Comparison of ENCODE assay signal across 13 mouse cellular contexts in genomic region chr5:24986204-24986940, GRCm38 (mm10).
DNase-seq lines count a peak whose midpoint lies in the region; ATAC-seq and TF ChIP-seq lines count a peak whose summit lies in the region.
"Had no signal": no experiment of that assay in that cellular context is flagged by ENCODE, and none has a peak within 500 bp of the region (broad histone marks: within the 10 kb centered on the region; RNA-seq: fewer than 3 reads in every experiment).

No protein-coding gene starts in this region.

- H3K9me3 ChIP-seq in hindbrain, embryonic 12.5 days (replicated peaks): no peaks in the 10 kb centered on the region
- no peaks in the 10 kb centered on the region for H3K9me3 ChIP-seq in hindbrain, embryonic 11.5 days (ENCODE audit: control insufficient read depth, low read length)
- no peaks in the 10 kb centered on the region for H3K9me3 ChIP-seq in hindbrain, postnatal 0 days (ENCODE audit: low read length)
- H3K9me3 ChIP-seq: stomach, embryonic 15.5 days had no signal

- WGBS in cerebellum, adult 2 months: 17% methylated on average over 9 of the region's 9 CpGs
- WGBS in hindbrain, embryonic 12.5 days: 58% methylated on average over 9 of the region's 9 CpGs
- 60% methylated on average over 9 of the region's 9 CpGs for WGBS in hindbrain, embryonic 11.5 days
- 39% methylated on average over 9 of the region's 9 CpGs for WGBS in hindbrain, postnatal 0 days

- peaks cover 55% of the 10 kb centered on the region for H3K4me1 ChIP-seq in cerebellum, adult 2 months (ENCODE audit: control insufficient read depth, insufficient read depth, low read length)
- peaks cover 15% of the 10 kb centered on the region for H3K4me1 ChIP-seq in hindbrain, embryonic 12.5 days
- H3K4me1 ChIP-seq in hindbrain, embryonic 11.5 days (replicated peaks; ENCODE audit: control insufficient read depth, insufficient read depth, low read length): no peaks in the 10 kb centered on the region; the same call in 1 of the 2 replicates
- peaks cover 28% of the 10 kb centered on the region for H3K4me1 ChIP-seq in hindbrain, postnatal 0 days (ENCODE audit: insufficient read depth, low read length)

- peak; percentile 50 to 57 for DNase-seq in cerebellum, adult 2 months
- no peak for DNase-seq in hindbrain, embryonic 11.5 days (ENCODE audit: low spot score)
- DNase-seq in cerebellum, adult 9-10 months: peak; percentile 50
- DNase-seq in hindbrain, postnatal 0 days (ENCODE audit: low spot score): no peak
- no peak for DNase-seq in ovary, adult 18-20 months (ENCODE audit: low spot score)
- no peak for DNase-seq in gastrocnemius, postnatal 36 days
- DNase-seq: adrenal gland, adult 8-10 months; gastrocnemius, postnatal 10 days; kidney, postnatal 36 days; liver, postnatal 0 days had no signal

- peak overlapping the region; percentile 99 for H3K27ac ChIP-seq in cerebellum, adult 2 months (ENCODE audit: insufficient read depth, low read length)
- H3K27ac ChIP-seq in hindbrain, embryonic 12.5 days: peak overlapping the region; percentile 77
- no peak overlapping the region for H3K27ac ChIP-seq in hindbrain, embryonic 11.5 days (ENCODE audit: low read depth, low read length)
- H3K27ac ChIP-seq in hindbrain, postnatal 0 days: peak overlapping the region; percentile 88

- intact Hi-C loops in gastrocnemius, postnatal 36 days (cut with DNase I): no loop called here

- H3K36me3 ChIP-seq in hindbrain, embryonic 12.5 days: no peaks in the 10 kb centered on the region
- H3K36me3 ChIP-seq in hindbrain, embryonic 11.5 days (ENCODE audit: control insufficient read depth, insufficient read depth, low read length): no peaks in the 10 kb centered on the region
- H3K36me3 ChIP-seq in hindbrain, postnatal 0 days (ENCODE audit: insufficient read depth, low read length): no peaks in the 10 kb centered on the region
- H3K36me3 ChIP-seq: stomach, embryonic 15.5 days had no signal

- no peak overlapping the region for H3K9ac ChIP-seq in hindbrain, embryonic 12.5 days
- H3K9ac ChIP-seq in hindbrain, embryonic 11.5 days (ENCODE audit: low read depth, low read length): no peak overlapping the region
- H3K9ac ChIP-seq in hindbrain, postnatal 0 days (replicated peaks; ENCODE audit: low read length): peak overlapping the region; percentile 44; the same call in 1 of the 2 replicates
- H3K9ac ChIP-seq: liver, postnatal 0 days; stomach, embryonic 15.5 days had no signal

- TF ChIP-seq POLR2A in cerebellum, adult 2 months (IDR thresholded peaks at IDR 0.05; ENCODE audit: borderline replicate concordance, insufficient read depth, low read length): no peak

- H3K27me3 ChIP-seq in cerebellum, adult 2 months (ENCODE audit: control insufficient read depth, insufficient read depth, low read length): no peaks in the 10 kb centered on the region
- H3K27me3 ChIP-seq in hindbrain, embryonic 12.5 days: no peaks in the 10 kb centered on the region
- H3K27me3 ChIP-seq in hindbrain, embryonic 11.5 days (ENCODE audit: control insufficient read depth, insufficient read depth, low read length): no peaks in the 10 kb centered on the region
- H3K27me3 ChIP-seq in hindbrain, postnatal 0 days (ENCODE audit: insufficient read depth, low read length): no peaks in the 10 kb centered on the region
- H3K27me3 ChIP-seq: stomach, embryonic 15.5 days had no signal

- peak overlapping the region; percentile 56 for H3K4me3 ChIP-seq in cerebellum, adult 2 months (replicated peaks; ENCODE audit: insufficient read depth, low read depth, low read length)
- no peak overlapping the region for H3K4me3 ChIP-seq in hindbrain, embryonic 12.5 days
- H3K4me3 ChIP-seq in hindbrain, embryonic 11.5 days (ENCODE audit: low read depth, low read length): no peak overlapping the region
- peak overlapping the region; percentile 19 for H3K4me3 ChIP-seq in hindbrain, postnatal 0 days (ENCODE audit: low read length)
- H3K4me3 ChIP-seq: stomach, embryonic 15.5 days had no signal

- no peak for ATAC-seq in cerebellum, adult (ENCODE audit: insufficient number of reproducible peaks, low FRiP score, low TSS enrichment)
- ATAC-seq in hindbrain, embryonic 12.5 days (ENCODE audit: low FRiP score): no peak
- ATAC-seq in hindbrain, embryonic 11.5 days (ENCODE audit: low FRiP score): no peak
- ATAC-seq in hindbrain, postnatal 0 days: 0 out of 2 replicates have a peak, but pooled peaks have one; percentile 10
- ATAC-seq: liver, postnatal 0 days had no signal

- 0 out of 2 replicates have a peak, but pooled peaks have one; percentile 2 for TF ChIP-seq CTCF in cerebellum, adult 2 months (IDR thresholded peaks at IDR 0.05; ENCODE audit: borderline replicate concordance, insufficient read depth, low read depth, low read length)
- TF ChIP-seq CTCF in hindbrain, postnatal 0 days (IDR thresholded peaks at IDR 0.05; ENCODE audit: low read depth): peak; percentile 40

- peak overlapping the region; percentile 21 for H3K4me2 ChIP-seq in hindbrain, embryonic 12.5 days (replicated peaks)
- no peak overlapping the region for H3K4me2 ChIP-seq in hindbrain, embryonic 11.5 days (replicated peaks; ENCODE audit: low read depth, low read length)
- H3K4me2 ChIP-seq in hindbrain, postnatal 0 days (ENCODE audit: low read depth, low read length): peak overlapping the region; percentile 44

Comparison
In these comparisons a context has a peak if more than half of its experiments do, and no peak if none do; other contexts are left out.
1. H3K4me3 ChIP-seq: peak in cerebellum, adult 2 months (single experiment) and hindbrain, postnatal 0 days (single experiment); none in hindbrain, embryonic 12.5 days (single experiment) and hindbrain, embryonic 11.5 days (single experiment).
2. DNase-seq: peak in cerebellum, adult 2 months (2 of 2) and cerebellum, adult 9-10 months (single experiment); none in hindbrain, embryonic 11.5 days (single experiment), hindbrain, postnatal 0 days (single experiment), ovary, adult 18-20 months (single experiment) and gastrocnemius, postnatal 36 days (0 of 2).